Mouse (Mus musculus): ENCODE measurements around the gene Atp6v1b1.
"Not testable (repeated sequence)": the region's sequence is repeated elsewhere in the genome, so short reads cannot be mapped to it uniquely, and the experiment has no call there.

Atp6v1b1 gene

GRCm38 (mm10) chr6:83775638-83776293, 33.0 kb downstream of the Atp6v1b1 start, which contains the start of gene Tex261:
TSS of gene Tex261 (minus strand) at chr6:83775813.
- DNase-seq (ENCODE audit: low spot score): peak; percentile 91

- DNase-seq (ENCODE audit: low spot score): no peak
Observed at GRCm38 (mm10) chr6:83778306-83778705, 35.5 kb downstream of the Atp6v1b1 start.

- peak; percentile 16 for DNase-seq (ENCODE audit: low spot score)
Observed at GRCm38 (mm10) chr6:83779026-83779425, 36.2 kb downstream of the Atp6v1b1 start.

GRCm38 (mm10) chr6:83786426-83786825, 43.6 kb downstream of the Atp6v1b1 start:
- no peak for DNase-seq (ENCODE audit: low spot score)

- DNase-seq (ENCODE audit: low spot score): no peak
Observed at GRCm38 (mm10) chr6:83788554-83788953, 45.8 kb downstream of the Atp6v1b1 start.

GRCm38 (mm10) chr6:83790533-83790932, 47.7 kb downstream of the Atp6v1b1 start:
- not testable (repeated sequence) for DNase-seq (ENCODE audit: low spot score)

GRCm38 (mm10) chr6:83791251-83791890, 48.6 kb downstream of the Atp6v1b1 start:
- no peak for DNase-seq (ENCODE audit: low spot score)

GRCm38 (mm10) chr6:83794760-83795296, 52.0 kb downstream of the Atp6v1b1 start, which contains the start of gene Nagk:
TSS of gene Nagk (plus strand) at chr6:83794982.
- DNase-seq (ENCODE audit: low spot score): peak; percentile 97

GRCm38 (mm10) chr6:83795492-83795900, 52.7 kb downstream of the Atp6v1b1 start:
- peak; percentile 77 for DNase-seq (ENCODE audit: low spot score)

- DNase-seq (ENCODE audit: low spot score): no peak
Observed at GRCm38 (mm10) chr6:83796686-83797085, 53.9 kb downstream of the Atp6v1b1 start.

GRCm38 (mm10) chr6:83802033-83802432, 59.2 kb downstream of the Atp6v1b1 start:
- DNase-seq (ENCODE audit: low spot score): no peak

GRCm38 (mm10) chr6:83802846-83803245, 60.1 kb downstream of the Atp6v1b1 start:
- DNase-seq (ENCODE audit: low spot score): no peak
